In genomic region chr4:68954322-68954901, GRCm38 (mm10) we compare ENCODE assay signal across 8 mouse cellular contexts. TPM values are rescaled to one million over a fixed set of nuclear protein-coding genes. Genes with fewer than 3 reads are reported as not detected.
DNase-seq lines count a peak whose midpoint lies in the region; ATAC-seq and TF ChIP-seq lines count a peak whose summit lies in the region.

Brinp1 (minus strand) TSS chr4:68954397.

- H3K27me3 ChIP-seq in kidney, embryonic 15.5 days: peaks cover 35% of the 10 kb centered on the region
- H3K27me3 ChIP-seq in liver, postnatal 0 days (ENCODE audit: insufficient read depth, low read length): peaks cover 16% of the 10 kb centered on the region

- TF ChIP-seq CTCF in liver, postnatal 0 days (IDR thresholded peaks at IDR 0.05; ENCODE audit: low read depth): no peak

- ATAC-seq in kidney, embryonic 15.5 days (replicated peaks; ENCODE audit: low FRiP score): peak; percentile 95
- no peak for ATAC-seq in liver, postnatal 0 days
- no peak for ATAC-seq in inflammation-experienced regulatory T-cells, adult 6 months

- no peak for TF ChIP-seq EP300 in liver, postnatal 0 days (IDR thresholded peaks at IDR 0.05; ENCODE audit: low read depth)

- peak within 1 kb of the TSS; percentile 62 for H3K4me3 ChIP-seq in kidney, embryonic 15.5 days (replicated peaks)
- peak within 1 kb of the TSS; percentile 25; the same call in 1 of the 2 replicates for H3K4me3 ChIP-seq in liver, postnatal 0 days (ENCODE audit: low read depth, low read length)

- H3K36me3 ChIP-seq in kidney, embryonic 15.5 days: no peaks in the 10 kb centered on the region
- H3K36me3 ChIP-seq in liver, postnatal 0 days (replicated peaks; ENCODE audit: insufficient read depth, low read length): no peaks in the 10 kb centered on the region

- H3K4me2 ChIP-seq in kidney, embryonic 15.5 days: peak within 1 kb of the TSS; percentile 91
- H3K4me2 ChIP-seq in liver, postnatal 0 days (ENCODE audit: low read depth, low read length): peak within 1 kb of the TSS; percentile 49

- H3K4me1 ChIP-seq in kidney, embryonic 15.5 days: peaks cover 18% of the 10 kb centered on the region; the same call in 1 of the 2 replicates
- H3K4me1 ChIP-seq in liver, postnatal 0 days (ENCODE audit: insufficient read depth): no peaks in the 10 kb centered on the region

- peak within 1 kb of the TSS; percentile 39 for H3K9ac ChIP-seq in kidney, embryonic 15.5 days
- no peak within 1 kb of the TSS for H3K9ac ChIP-seq in liver, postnatal 0 days (replicated peaks)

- no peak within 1 kb of the TSS for H3K27ac ChIP-seq in kidney, embryonic 15.5 days
- no peak within 1 kb of the TSS for H3K27ac ChIP-seq in liver, postnatal 0 days (ENCODE audit: low read depth)

- WGBS in kidney, embryonic 15.5 days: 2% methylated on average over 32 of the region's 33 CpGs
- WGBS in liver, postnatal 0 days (ENCODE audit: insufficient replicate concordance): 2% methylated on average over 32 of the region's 33 CpGs

- H3K9me3 ChIP-seq in kidney, embryonic 15.5 days (replicated peaks): no peaks in the 10 kb centered on the region
- H3K9me3 ChIP-seq in liver, postnatal 0 days (ENCODE audit: low read length): no peaks in the 10 kb centered on the region

- no peak for DNase-seq in kidney, adult 18-20 months
- peak; percentile 91 for DNase-seq in cerebellum, adult 8-10 months
- DNase-seq in forelimb bud, embryonic 11.5 days (ENCODE audit: low read depth, low spot score): peak; percentile 73
- peak; percentile 69 for DNase-seq in layer of hippocampus, adult 9-10 months (ENCODE audit: low spot score)
- DNase-seq in liver, postnatal 0 days: peak; percentile 16
- peak; percentile 16 for DNase-seq in ovary, postnatal 36 days (ENCODE audit: low spot score)

RNA-seq across cellular contexts. Expression of gene Brinp1, which starts in this region (rescaled TPM):
- polyA plus RNA-seq in kidney, embryonic 15.5 days (2015; fragmentation: Nextera tagmentation; extraction: Ambion mirVana): 6.8 and 7.3 TPM in 2 replicates
- 0.12 and 0.15 TPM in 2 replicates for polyA plus RNA-seq in liver, postnatal 0 days (2015; fragmentation: Nextera tagmentation; extraction: Ambion mirVana)
- not detected for polyA plus RNA-seq in inflammation-experienced regulatory T-cells, adult 6 months (2017; shearing (Covaris generic))

Comparison
In these comparisons a context has a peak if more than half of its experiments do, and no peak if none do; other contexts are left out.
1. Peak in DNase-seq, H3K4me3 ChIP-seq and H3K4me2 ChIP-seq in liver, postnatal 0 days; RNA of the gene not detected or under 1 TPM.